Mouse (Mus musculus): ENCODE results near the gene Foxn3. TPM values are rescaled to one million over a fixed set of nuclear protein-coding genes. Genes with fewer than 3 reads are reported as not detected.

Gene Foxn3
- polyA plus RNA-seq, 1 experiment from 2014 or later: 88.9 TPM

- H3K4me1 ChIP-seq: peaks cover 23% of the 10 kb centered on the region
- H3K27me3 ChIP-seq (replicated peaks): no peaks in the 10 kb centered on the region
- no peak overlapping the region for H3K4me3 ChIP-seq
- ATAC-seq (ENCODE audit: low FRiP score, low read depth): no peak
- WGBS: 90% methylated on average over 8 of the region's 8 CpGs
- no peaks in the 10 kb centered on the region for H3K9me3 ChIP-seq
- no peak overlapping the region for H3K9ac ChIP-seq
- H3K27ac ChIP-seq: no peak overlapping the region
- H3K4me2 ChIP-seq (replicated peaks): no peak overlapping the region
- no peaks in the 10 kb centered on the region for H3K36me3 ChIP-seq
Observed at GRCm38 (mm10) chr12:99256997-99257396, 306.4 kb downstream of the Foxn3 start.

- Histone ChIP-seq H3K4me2 (replicated peaks) (no peak overlapping the region), H3K4me1 (peaks cover 23% of the 10 kb centered on the region), H3K9ac (no peak overlapping the region), H3K9me3 (no peaks in the 10 kb centered on the region), H3K4me3 (no peak overlapping the region), H3K27me3 (replicated peaks) (no peaks in the 10 kb centered on the region), H3K27ac (no peak overlapping the region), H3K36me3 (no peaks in the 10 kb centered on the region)
- 90% methylated on average over 5 of the region's 5 CpGs for WGBS
- no peak for ATAC-seq (ENCODE audit: low FRiP score, low read depth)
Observed at GRCm38 (mm10) chr12:99256463-99256862, 306.9 kb downstream of the Foxn3 start.

GRCm38 (mm10) chr12:99254436-99254835, 308.9 kb downstream of the Foxn3 start:
- Histone ChIP-seq H3K27ac (no peak overlapping the region), H3K4me3 (no peak overlapping the region), H3K27me3 (replicated peaks) (no peaks in the 10 kb centered on the region), H3K4me1 (peaks cover 18% of the 10 kb centered on the region), H3K4me2 (replicated peaks) (no peak overlapping the region), H3K36me3 (no peaks in the 10 kb centered on the region), H3K9ac (no peak overlapping the region), H3K9me3 (no peaks in the 10 kb centered on the region)
- no peak for ATAC-seq (ENCODE audit: low FRiP score, low read depth)
- 84% methylated on average over 8 of the region's 8 CpGs for WGBS

GRCm38 (mm10) chr12:99253562-99253961, 309.8 kb downstream of the Foxn3 start:
- 53% methylated on average over 10 of the region's 10 CpGs for WGBS
- H3K27ac ChIP-seq: no peak overlapping the region

GRCm38 (mm10) chr12:99248606-99249005, 314.8 kb downstream of the Foxn3 start:
- H3K4me2 ChIP-seq (replicated peaks): no peak overlapping the region
- H3K9ac ChIP-seq: no peak overlapping the region
- H3K27ac ChIP-seq: no peak overlapping the region
- H3K4me3 ChIP-seq: no peak overlapping the region
- 59% methylated on average over 8 of the region's 8 CpGs for WGBS
- no peaks in the 10 kb centered on the region for H3K27me3 ChIP-seq (replicated peaks)
- peaks cover 14% of the 10 kb centered on the region for H3K4me1 ChIP-seq
- no peak for ATAC-seq (ENCODE audit: low FRiP score, low read depth)
- H3K9me3 ChIP-seq: no peaks in the 10 kb centered on the region
- no peaks in the 10 kb centered on the region for H3K36me3 ChIP-seq

More at GRCm38 (mm10) chr12:99253562-99253961, 309.8 kb downstream of the Foxn3 start:
- Histone ChIP-seq H3K9me3 (no peaks in the 10 kb centered on the region), H3K36me3 (no peaks in the 10 kb centered on the region), H3K4me1 (peaks cover 17% of the 10 kb centered on the region), H3K4me3 (no peak overlapping the region), H3K4me2 (replicated peaks) (no peak overlapping the region), H3K27me3 (replicated peaks) (no peaks in the 10 kb centered on the region), H3K9ac (no peak overlapping the region)
- no peak for ATAC-seq (ENCODE audit: low FRiP score, low read depth)

GRCm38 (mm10) chr12:99247939-99248338, 315.4 kb downstream of the Foxn3 start:
- ATAC-seq (ENCODE audit: low FRiP score, low read depth): no peak
- H3K4me2 ChIP-seq (replicated peaks): no peak overlapping the region
- no peak overlapping the region for H3K9ac ChIP-seq
- H3K9me3 ChIP-seq: no peaks in the 10 kb centered on the region
- WGBS: 71% methylated on average over 6 of the region's 6 CpGs
- peaks cover 14% of the 10 kb centered on the region for H3K4me1 ChIP-seq
- H3K36me3 ChIP-seq: no peaks in the 10 kb centered on the region
- H3K4me3 ChIP-seq: no peak overlapping the region
- H3K27me3 ChIP-seq (replicated peaks): no peaks in the 10 kb centered on the region
- H3K27ac ChIP-seq: no peak overlapping the region

GRCm38 (mm10) chr12:99246984-99247746, 316.2 kb downstream of the Foxn3 start:
- WGBS: 82% methylated on average over 10 of the region's 10 CpGs
- no peak for ATAC-seq (ENCODE audit: low FRiP score, low read depth)
- peaks cover 14% of the 10 kb centered on the region for H3K4me1 ChIP-seq
- no peak overlapping the region for H3K4me2 ChIP-seq (replicated peaks)
- H3K36me3 ChIP-seq: no peaks in the 10 kb centered on the region
- no peaks in the 10 kb centered on the region for H3K9me3 ChIP-seq
- no peak overlapping the region for H3K4me3 ChIP-seq
- no peak overlapping the region for H3K9ac ChIP-seq
- no peak overlapping the region for H3K27ac ChIP-seq
- H3K27me3 ChIP-seq (replicated peaks): no peaks in the 10 kb centered on the region

- no peak for ATAC-seq (ENCODE audit: low FRiP score, low read depth)
- peaks cover 24% of the 10 kb centered on the region for H3K4me1 ChIP-seq
- no peak overlapping the region for H3K27ac ChIP-seq
- H3K9me3 ChIP-seq: no peaks in the 10 kb centered on the region
- H3K27me3 ChIP-seq (replicated peaks): no peaks in the 10 kb centered on the region
- no peak overlapping the region for H3K4me3 ChIP-seq
- H3K36me3 ChIP-seq: no peaks in the 10 kb centered on the region
- H3K9ac ChIP-seq: no peak overlapping the region
- no peak overlapping the region for H3K4me2 ChIP-seq (replicated peaks)
- 94% methylated on average over 9 of the region's 9 CpGs for WGBS
Observed at GRCm38 (mm10) chr12:99244673-99245072, 318.7 kb downstream of the Foxn3 start.

- no peak overlapping the region for H3K4me3 ChIP-seq
- H3K9ac ChIP-seq: no peak overlapping the region
- H3K27ac ChIP-seq: no peak overlapping the region
- no peak overlapping the region for H3K4me2 ChIP-seq (replicated peaks)
- H3K9me3 ChIP-seq: no peaks in the 10 kb centered on the region
- peaks cover 27% of the 10 kb centered on the region for H3K4me1 ChIP-seq
- ATAC-seq (ENCODE audit: low FRiP score, low read depth): no peak
- no peaks in the 10 kb centered on the region for H3K27me3 ChIP-seq (replicated peaks)
- H3K36me3 ChIP-seq: no peaks in the 10 kb centered on the region
- WGBS: 91% methylated on average over 6 of the region's 6 CpGs
Observed at GRCm38 (mm10) chr12:99244264-99244663, 319.1 kb downstream of the Foxn3 start.

- Histone ChIP-seq H3K9ac (no peak overlapping the region), H3K27me3 (replicated peaks) (no peaks in the 10 kb centered on the region), H3K9me3 (no peaks in the 10 kb centered on the region), H3K36me3 (no peaks in the 10 kb centered on the region), H3K4me1 (peaks cover 22% of the 10 kb centered on the region), H3K27ac (no peak overlapping the region), H3K4me3 (no peak overlapping the region), H3K4me2 (replicated peaks) (no peak overlapping the region)
- ATAC-seq (ENCODE audit: low FRiP score, low read depth): no peak
- 93% methylated on average over 1 of the region's 1 CpGs for WGBS
Observed at GRCm38 (mm10) chr12:99243316-99243715, 320.1 kb downstream of the Foxn3 start.

- peaks cover 32% of the 10 kb centered on the region for H3K4me1 ChIP-seq
- H3K27ac ChIP-seq: no peak overlapping the region
- H3K36me3 ChIP-seq: no peaks in the 10 kb centered on the region
Observed at GRCm38 (mm10) chr12:99240185-99240726, 323.1 kb downstream of the Foxn3 start.

GRCm38 (mm10) chr12:99239735-99240134, 323.6 kb downstream of the Foxn3 start:
- no peak for ATAC-seq (ENCODE audit: low FRiP score, low read depth)
- no peak overlapping the region for H3K27ac ChIP-seq
- H3K9me3 ChIP-seq: no peaks in the 10 kb centered on the region
- no peaks in the 10 kb centered on the region for H3K36me3 ChIP-seq
- H3K4me2 ChIP-seq (replicated peaks): no peak overlapping the region
- no peak overlapping the region for H3K4me3 ChIP-seq
- H3K9ac ChIP-seq: no peak overlapping the region
- H3K4me1 ChIP-seq: peaks cover 37% of the 10 kb centered on the region
- 69% methylated on average over 11 of the region's 11 CpGs for WGBS
- H3K27me3 ChIP-seq (replicated peaks): no peaks in the 10 kb centered on the region

More at GRCm38 (mm10) chr12:99240185-99240726, 323.1 kb downstream of the Foxn3 start:
- WGBS: 72% methylated on average over 5 of the region's 5 CpGs
- no peak for ATAC-seq (ENCODE audit: low FRiP score, low read depth)
- Histone ChIP-seq H3K9ac (no peak overlapping the region), H3K27me3 (replicated peaks) (no peaks in the 10 kb centered on the region), H3K4me3 (no peak overlapping the region), H3K4me2 (replicated peaks) (no peak overlapping the region), H3K9me3 (no peaks in the 10 kb centered on the region)

- no peak overlapping the region for H3K4me2 ChIP-seq (replicated peaks)
- H3K4me3 ChIP-seq: no peak overlapping the region
- H3K27me3 ChIP-seq (replicated peaks): no peaks in the 10 kb centered on the region
- H3K9me3 ChIP-seq: no peaks in the 10 kb centered on the region
- peaks cover 46% of the 10 kb centered on the region for H3K4me1 ChIP-seq
- no peaks in the 10 kb centered on the region for H3K36me3 ChIP-seq
- WGBS: 92% methylated on average over 9 of the region's 9 CpGs
- H3K9ac ChIP-seq: no peak overlapping the region
- H3K27ac ChIP-seq: no peak overlapping the region
- no peak for ATAC-seq (ENCODE audit: low FRiP score, low read depth)
Observed at GRCm38 (mm10) chr12:99237497-99237896, 325.9 kb downstream of the Foxn3 start.
